Mouse (Mus musculus): ENCODE results near the gene Trim39. TPM values are rescaled to one million over a fixed set of nuclear protein-coding genes. Genes with fewer than 3 reads are reported as not detected.
"Not testable (repeated sequence)": the region's sequence is repeated elsewhere in the genome, so short reads cannot be mapped to it uniquely, and the experiment has no call there.

Gene Trim39
- 11.7 and 13.7 TPM in 2 replicates for polyA plus RNA-seq (2016; fragmentation: Nextera tagmentation; extraction: Ambion mirVana)

- peak; percentile 92 for DNase-seq (ENCODE audit: low spot score)
- H3K4me1 ChIP-seq, result peaks cover 17% of the 10 kb centered on the region
- no peaks in the 10 kb centered on the region for H3K9me3 ChIP-seq
- H3K36me3 ChIP-seq, result peaks cover 44% of the 10 kb centered on the region
- peak within 1 kb of the TSS; percentile 99 for H3K27ac ChIP-seq
- H3K4me3 ChIP-seq, result peak within 1 kb of the TSS; percentile 99
- WGBS, result 2% methylated on average over 39 of the region's 43 CpGs
- no peaks in the 10 kb centered on the region for H3K27me3 ChIP-seq (ENCODE audit: insufficient read depth, poor library complexity, severe bottlenecking)
Measured at GRCm38 (mm10) chr17:36271586-36272256, at the start of gene Trim39. Gene Trim39 (minus strand): TSS chr17:36272247.

GRCm38 (mm10) chr17:36315689-36316253, 43.7 kb upstream of the Trim39 start:
- H3K27ac ChIP-seq, result no peak overlapping the region; the same call in 1 of the 2 replicates
- H3K4me1 ChIP-seq, result no peaks in the 10 kb centered on the region
- DNase-seq (ENCODE audit: low spot score), result no peak
- H3K27me3 ChIP-seq (ENCODE audit: insufficient read depth, poor library complexity, severe bottlenecking), result no peaks in the 10 kb centered on the region
- peak overlapping the region; percentile 72 for H3K4me3 ChIP-seq
- no peaks in the 10 kb centered on the region for H3K9me3 ChIP-seq
- H3K36me3 ChIP-seq, result no peaks in the 10 kb centered on the region
- WGBS, result 25% methylated on average over 5 of the region's 5 CpGs

DNA sequence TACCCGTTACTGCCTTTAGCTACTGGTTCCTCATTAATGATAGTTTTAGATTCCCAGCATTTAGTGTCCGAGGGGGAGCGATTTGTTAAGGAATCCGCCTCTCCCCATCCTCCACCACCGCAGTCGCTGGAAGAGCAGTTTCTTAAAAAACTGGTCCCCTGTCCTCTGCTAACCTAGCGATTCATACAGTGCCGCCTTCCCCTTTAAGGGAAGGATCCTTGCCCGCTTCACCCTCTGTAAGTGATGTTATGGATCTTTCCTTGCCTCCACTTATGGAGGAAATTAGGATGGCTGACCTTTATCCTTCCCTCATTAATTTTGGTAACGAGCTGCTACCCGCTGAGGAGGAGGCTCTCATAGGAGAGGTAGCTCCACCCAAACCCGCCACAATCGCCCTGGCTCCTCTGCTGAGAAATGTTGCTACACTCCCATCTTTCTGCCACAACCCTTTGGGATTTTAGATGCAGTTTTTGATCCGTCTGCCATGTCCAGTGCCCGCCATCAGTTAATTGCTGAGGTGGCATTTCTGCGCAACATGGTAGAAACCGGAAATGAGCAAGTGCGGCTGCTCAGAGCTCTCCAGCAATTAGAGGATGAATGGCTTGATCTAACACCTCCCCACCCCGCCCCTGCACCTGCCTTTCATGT, 43.1 kb upstream of the Trim39 start:
- peak overlapping the region; percentile 79 for H3K27ac ChIP-seq
- WGBS, result 0% methylated on average over 19 of the region's 19 CpGs
- H3K4me3 ChIP-seq, result peak overlapping the region; percentile 72
- no peaks in the 10 kb centered on the region for H3K9me3 ChIP-seq
- peak; percentile 81 for DNase-seq (ENCODE audit: low spot score)
- H3K36me3 ChIP-seq, result no peaks in the 10 kb centered on the region
- no peaks in the 10 kb centered on the region for H3K27me3 ChIP-seq (ENCODE audit: insufficient read depth, poor library complexity, severe bottlenecking)
- no peaks in the 10 kb centered on the region for H3K4me1 ChIP-seq

DNA sequence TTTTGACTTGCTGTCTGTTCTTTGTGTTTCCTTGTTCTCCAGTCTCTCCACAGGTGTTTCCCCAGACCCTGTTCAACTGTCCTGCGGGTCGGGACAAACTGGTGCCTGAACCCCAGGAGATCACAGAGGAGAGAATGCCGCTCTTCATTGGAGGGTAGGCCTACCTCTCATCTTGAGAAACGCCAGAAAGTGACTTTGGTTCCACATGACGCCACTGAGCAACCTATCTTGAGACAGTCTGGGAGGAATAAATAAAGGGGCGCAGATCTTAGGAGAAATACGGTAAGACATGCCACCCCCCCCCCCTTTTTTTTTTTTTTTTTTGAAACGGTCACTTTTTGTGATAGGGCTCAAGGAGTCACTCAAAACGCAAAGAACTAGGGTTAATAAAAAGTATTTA, 42.5 kb upstream of the Trim39 start:
- H3K27ac ChIP-seq, result no peak overlapping the region
- H3K36me3 ChIP-seq, result no peaks in the 10 kb centered on the region
- H3K4me3 ChIP-seq, result peak overlapping the region; percentile 72
- no peaks in the 10 kb centered on the region for H3K27me3 ChIP-seq (ENCODE audit: insufficient read depth, poor library complexity, severe bottlenecking)
- H3K4me1 ChIP-seq, result no peaks in the 10 kb centered on the region
- DNase-seq (ENCODE audit: low spot score), result no peak
- H3K9me3 ChIP-seq, result no peaks in the 10 kb centered on the region
- 3% methylated on average over 9 of the region's 9 CpGs for WGBS

GRCm38 (mm10) chr17:36309293-36309692, 37.2 kb upstream of the Trim39 start:
- no peak overlapping the region for H3K4me3 ChIP-seq
- H3K4me1 ChIP-seq, result no peaks in the 10 kb centered on the region
- no peak for DNase-seq (ENCODE audit: low spot score)
- no peaks in the 10 kb centered on the region for H3K36me3 ChIP-seq
- no peaks in the 10 kb centered on the region for H3K9me3 ChIP-seq
- H3K27ac ChIP-seq, result no peak overlapping the region
- H3K27me3 ChIP-seq (ENCODE audit: insufficient read depth, poor library complexity, severe bottlenecking), result no peaks in the 10 kb centered on the region
- 45% methylated on average over 1 of the region's 1 CpGs for WGBS

DNA sequence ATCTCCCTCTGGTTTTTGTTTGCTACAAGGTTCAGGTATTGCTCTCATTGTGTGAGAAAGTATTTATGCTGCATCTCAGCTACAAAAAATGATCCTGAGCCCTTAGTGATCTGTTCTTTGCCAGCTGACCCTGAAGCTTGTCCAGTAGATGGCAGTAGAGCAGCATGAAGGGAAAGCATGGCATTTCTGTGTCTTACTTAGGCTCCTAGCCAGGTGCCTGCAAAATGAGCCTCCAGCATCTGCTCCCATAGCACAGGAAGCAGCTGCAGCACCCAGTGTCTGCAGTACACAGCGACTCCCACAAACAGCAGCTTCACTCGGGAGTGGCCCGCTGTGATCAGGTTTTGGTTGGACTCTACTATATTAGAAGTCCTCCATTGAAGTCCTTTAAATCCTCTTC, 36.8 kb upstream of the Trim39 start:
- not testable (repeated sequence) for H3K27me3 ChIP-seq (ENCODE audit: insufficient read depth, poor library complexity, severe bottlenecking); H3K36me3 ChIP-seq; H3K4me1 ChIP-seq; H3K27ac ChIP-seq; DNase-seq (ENCODE audit: low spot score); H3K4me3 ChIP-seq; H3K9me3 ChIP-seq
- WGBS, result 3% methylated on average over 3 of the region's 3 CpGs

DNA sequence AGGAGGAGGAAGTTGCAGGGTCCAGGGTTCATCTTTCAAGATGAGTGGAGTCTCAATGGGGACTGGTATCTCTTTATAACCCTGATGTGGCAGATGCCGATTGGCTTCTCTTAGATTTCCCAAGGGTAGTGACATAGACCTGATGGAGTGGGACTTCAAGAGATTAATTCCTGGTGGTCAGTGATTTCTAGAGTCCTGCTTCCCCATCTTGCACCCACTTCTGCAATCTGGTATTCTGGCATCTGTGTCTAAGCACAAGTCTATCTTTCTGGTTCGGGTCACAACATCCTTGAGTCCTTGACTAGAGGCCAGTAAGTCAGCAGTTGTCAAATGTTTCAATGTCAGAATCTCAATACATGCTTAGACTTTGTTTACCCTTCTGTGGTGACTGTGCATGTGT, 14.3 kb upstream of the Trim39 start, which contains the start of gene H2-M10.2:
TSS of gene H2-M10.2 (minus strand) at position 101 of the 400 bp plus-strand sequence.
- H3K4me3 ChIP-seq, result no peak within 1 kb of the TSS
- no peaks in the 10 kb centered on the region for H3K27me3 ChIP-seq (ENCODE audit: insufficient read depth, poor library complexity, severe bottlenecking)
- H3K36me3 ChIP-seq, result peaks cover 12% of the 10 kb centered on the region
- no peak within 1 kb of the TSS for H3K27ac ChIP-seq
- peaks cover 8% of the 10 kb centered on the region; the same call in 1 of the 2 replicates for H3K9me3 ChIP-seq
- WGBS, result 85% methylated on average over 2 of the region's 2 CpGs
- DNase-seq (ENCODE audit: low spot score), result no peak
- H3K4me1 ChIP-seq, result no peaks in the 10 kb centered on the region

DNA sequence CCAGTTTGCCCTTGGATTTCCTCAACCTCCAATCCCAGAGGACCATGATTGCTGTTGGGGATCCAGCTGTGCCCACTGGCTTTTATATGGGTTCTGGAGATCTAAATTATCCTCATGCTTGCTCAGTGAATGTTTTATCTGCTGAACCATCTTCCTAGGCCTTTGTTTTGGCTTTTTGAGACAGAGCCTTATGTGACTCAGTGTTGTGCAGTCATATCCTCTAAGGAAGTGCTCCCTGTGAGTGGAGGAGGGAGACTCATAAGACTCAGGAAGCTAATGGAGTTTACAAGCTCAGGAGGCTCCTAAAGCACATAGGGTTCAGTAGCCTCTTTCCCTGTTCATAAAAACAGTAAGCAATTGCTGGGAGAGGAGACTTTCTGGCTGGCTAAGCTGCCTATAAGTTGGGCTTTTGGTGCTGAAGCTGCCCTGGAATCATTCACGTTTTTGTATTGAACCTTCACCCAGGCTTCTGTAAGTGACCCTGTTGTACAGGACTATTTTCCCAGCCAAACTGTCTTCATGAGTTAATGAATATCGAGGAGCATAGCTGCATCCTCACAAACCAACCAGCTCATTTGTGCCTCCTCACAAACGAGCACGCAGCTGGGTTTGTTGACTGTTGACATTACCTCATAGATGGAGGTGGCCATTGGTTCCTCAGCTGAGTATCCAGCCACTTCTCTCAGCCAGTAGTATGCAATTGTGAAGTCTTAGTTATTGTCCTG, 9.6 kb upstream of the Trim39 start:
- H3K4me1 ChIP-seq, result no peaks in the 10 kb centered on the region
- H3K27me3 ChIP-seq (ENCODE audit: insufficient read depth, poor library complexity, severe bottlenecking), result no peaks in the 10 kb centered on the region
- no peak overlapping the region for H3K4me3 ChIP-seq
- no peak overlapping the region for H3K27ac ChIP-seq
- WGBS, result 91% methylated on average over 4 of the region's 4 CpGs
- DNase-seq (ENCODE audit: low spot score), result no peak
- peaks cover 8% of the 10 kb centered on the region; the same call in 1 of the 2 replicates for H3K9me3 ChIP-seq
- peaks cover 46% of the 10 kb centered on the region for H3K36me3 ChIP-seq

- Histone ChIP-seq H3K4me1 (peaks cover 17% of the 10 kb centered on the region), H3K27ac (no peak overlapping the region), H3K9me3 (no peaks in the 10 kb centered on the region), H3K4me3 (no peak overlapping the region), H3K36me3 (peaks cover 44% of the 10 kb centered on the region), H3K27me3 (ENCODE audit: insufficient read depth, poor library complexity, severe bottlenecking) (no peaks in the 10 kb centered on the region)
- 93% methylated on average over 4 of the region's 4 CpGs for WGBS
- no peak for DNase-seq (ENCODE audit: low spot score)
Measured at GRCm38 (mm10) chr17:36274776-36275175, 2.7 kb upstream of the Trim39 start.

GRCm38 (mm10) chr17:36273796-36274195, 1.7 kb upstream of the Trim39 start:
- Histone ChIP-seq H3K9me3 (no peaks in the 10 kb centered on the region), H3K4me1 (peaks cover 17% of the 10 kb centered on the region), H3K27ac (no peak overlapping the region), H3K36me3 (peaks cover 39% of the 10 kb centered on the region), H3K27me3 (ENCODE audit: insufficient read depth, poor library complexity, severe bottlenecking) (no peaks in the 10 kb centered on the region), H3K4me3 (no peak overlapping the region)
- 89% methylated on average over 4 of the region's 4 CpGs for WGBS
- no peak for DNase-seq (ENCODE audit: low spot score)

DNA sequence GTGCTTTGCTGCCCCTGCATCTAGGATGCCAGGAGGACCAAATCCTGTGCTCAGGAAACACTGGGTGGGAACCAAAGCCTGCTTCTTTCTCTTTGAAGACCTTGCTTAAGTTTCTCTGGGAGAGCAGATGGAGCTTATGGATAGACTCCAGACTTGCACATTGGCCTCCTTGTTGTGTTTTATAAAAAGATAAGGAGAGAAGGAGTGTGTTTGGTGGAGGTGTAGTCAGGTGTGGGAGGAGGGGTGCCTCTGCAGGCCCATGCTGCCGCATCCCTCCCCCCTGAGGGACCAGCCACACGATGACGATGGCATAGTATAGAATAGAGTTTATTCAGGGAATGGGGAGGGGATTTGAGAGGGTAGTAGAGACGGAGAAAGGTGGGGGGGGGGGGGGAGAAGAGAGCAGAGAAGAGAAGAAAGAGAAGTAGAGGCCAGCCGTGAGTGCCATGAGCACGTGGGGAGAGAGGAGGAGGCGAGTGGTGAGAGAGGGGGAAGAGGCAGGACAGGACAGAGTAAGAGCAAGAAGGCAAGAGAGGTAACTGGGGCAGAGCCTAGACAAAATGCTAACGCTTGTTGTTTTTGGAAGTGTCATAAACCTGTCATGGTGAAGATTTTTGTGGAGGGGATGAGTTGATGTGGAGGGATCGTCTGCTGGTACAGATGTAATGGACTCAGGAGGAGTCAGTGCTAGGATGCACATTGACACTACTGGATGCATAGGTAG, 758 bp upstream of the Trim39 start:
- H3K36me3 ChIP-seq, result peaks cover 38% of the 10 kb centered on the region
- DNase-seq (ENCODE audit: low spot score), result no peak
- H3K27ac ChIP-seq, result no peak overlapping the region
- H3K4me1 ChIP-seq, result peaks cover 17% of the 10 kb centered on the region
- no peaks in the 10 kb centered on the region for H3K9me3 ChIP-seq
- H3K27me3 ChIP-seq (ENCODE audit: insufficient read depth, poor library complexity, severe bottlenecking), result no peaks in the 10 kb centered on the region
- 87% methylated on average over 9 of the region's 9 CpGs for WGBS
- peak overlapping the region; percentile 99 for H3K4me3 ChIP-seq

DNA sequence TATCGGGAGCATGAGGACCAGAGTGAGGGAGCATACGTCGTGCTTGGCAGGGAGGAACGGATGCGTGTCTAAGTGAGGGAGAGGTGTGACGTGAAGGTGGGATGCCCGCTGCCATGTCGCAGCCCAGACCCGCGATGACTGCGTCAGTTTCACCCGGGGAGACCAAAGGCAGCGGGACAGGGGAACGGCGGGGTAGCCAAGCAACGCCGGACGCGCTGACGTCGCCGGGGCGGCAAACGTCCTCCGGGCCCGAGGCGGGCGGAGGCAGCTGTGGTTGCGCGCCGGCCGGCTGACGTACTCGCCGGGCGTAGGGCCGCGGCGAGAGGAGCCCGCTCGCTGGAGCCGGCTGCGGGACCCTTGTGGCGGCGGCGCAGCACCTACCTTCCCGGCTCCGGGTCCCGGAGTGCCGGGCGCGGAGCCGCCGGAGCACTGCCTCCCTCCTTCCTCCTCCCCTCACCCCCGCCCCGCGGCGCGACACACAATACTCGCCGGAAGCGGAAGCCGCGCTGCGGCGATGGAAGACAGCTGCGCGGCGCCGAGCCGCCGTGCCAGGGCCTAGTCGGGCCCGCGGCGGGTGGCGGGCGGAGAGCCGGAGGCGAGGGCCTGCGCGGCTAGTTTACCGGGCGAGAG, 976 bp downstream of the Trim39 start:
- under 1% methylated on average over 79 of the region's 84 CpGs for WGBS
- Histone ChIP-seq H3K4me1 (peaks cover 17% of the 10 kb centered on the region), H3K27me3 (ENCODE audit: insufficient read depth, poor library complexity, severe bottlenecking) (no peaks in the 10 kb centered on the region), H3K9me3 (no peaks in the 10 kb centered on the region), H3K36me3 (peaks cover 44% of the 10 kb centered on the region), H3K4me3 (peak overlapping the region; percentile 99), H3K27ac (peak overlapping the region; percentile 99)
- DNase-seq (ENCODE audit: low spot score), result peak; percentile 93

All from heart, embryonic 10.5 days (tissue).